Mouse (Mus musculus): ENCODE data around the gene Ifih1.

Gene Ifih1

GRCm38 (mm10) chr2:62643405-62644305 is 2.4 kb downstream of the Ifih1 start:
- in situ Hi-C loops (cut with MboI, MseI) = loop anchor here (10.0 to 25.0 kb wide), 2 partner anchors 981 to 1949 kb away; no protein-coding TSS in a partner anchor

GRCm38 (mm10) chr2:62639869-62640268 is 6.2 kb downstream of the Ifih1 start:
- in situ Hi-C loops (cut with MboI, MseI) = loop anchor here (10.0 to 25.0 kb wide), 2 partner anchors 978 to 1945 kb away; no protein-coding TSS in a partner anchor

DNA sequence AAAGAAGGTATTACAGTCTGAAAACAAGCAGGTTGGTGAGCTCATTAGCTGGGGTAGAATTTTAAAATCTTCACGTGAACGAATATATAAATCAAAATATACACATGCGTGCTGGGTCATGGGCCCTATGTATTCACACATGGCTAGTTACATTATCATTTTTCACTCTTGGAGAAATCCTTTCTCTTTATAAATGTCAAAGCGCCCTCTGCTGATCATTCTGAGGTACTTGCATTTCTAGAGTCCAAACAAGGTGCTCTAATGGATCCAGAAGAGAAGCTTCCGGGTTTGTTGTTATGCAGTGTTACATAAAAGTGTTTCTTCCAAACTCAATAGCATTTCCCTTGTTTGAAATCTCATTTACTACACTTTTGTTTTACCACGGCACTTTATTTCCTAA is 15.6 kb downstream of the Ifih1 start:
- in situ Hi-C loops (cut with MboI, MseI) = loop anchor here (25.0 kb wide), 1 partner anchor 968 kb away; no protein-coding TSS in a partner anchor

DNA sequence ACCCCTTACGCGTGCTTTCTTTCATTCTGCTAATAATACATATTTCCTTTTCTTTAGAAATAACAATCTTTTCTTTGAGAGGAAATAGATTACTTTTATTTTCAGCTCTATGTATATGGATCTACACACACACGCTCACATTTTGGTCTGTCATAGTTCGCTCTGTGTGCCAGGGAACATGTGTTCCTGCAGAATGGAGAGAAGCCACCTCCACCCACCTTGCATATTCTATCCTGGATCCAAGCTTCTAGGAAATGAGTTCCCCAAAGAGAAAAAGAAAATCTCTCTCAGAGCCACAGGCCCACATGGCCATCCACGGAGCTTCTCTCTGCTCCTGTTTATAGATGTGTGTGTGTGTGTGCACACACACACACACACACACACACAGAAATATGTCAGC is 17.7 kb downstream of the Ifih1 start:
- in situ Hi-C loops (cut with MboI, MseI) = loop anchor here (5.0 to 25.0 kb wide), 3 partner anchors 101 to 966 kb away; no protein-coding TSS in a partner anchor

GRCm38 (mm10) chr2:62627728-62628127 is 18.3 kb downstream of the Ifih1 start:
- in situ Hi-C loops (cut with MboI, MseI) = loop anchor here (5.0 to 25.0 kb wide), 3 partner anchors 100 to 965 kb away; no protein-coding TSS in a partner anchor

GRCm38 (mm10) chr2:62623024-62623441 is 23.0 kb downstream of the Ifih1 start:
- in situ Hi-C loops (cut with MboI, MseI) = loop anchor here (25.0 kb wide), 1 partner anchor 636 kb away; no protein-coding TSS in a partner anchor

GRCm38 (mm10) chr2:62619679-62620078 is 26.4 kb downstream of the Ifih1 start:
- in situ Hi-C loops (cut with MboI, MseI) = loop anchor here (25.0 kb wide), 1 partner anchor 632 kb away; no protein-coding TSS in a partner anchor

DNA sequence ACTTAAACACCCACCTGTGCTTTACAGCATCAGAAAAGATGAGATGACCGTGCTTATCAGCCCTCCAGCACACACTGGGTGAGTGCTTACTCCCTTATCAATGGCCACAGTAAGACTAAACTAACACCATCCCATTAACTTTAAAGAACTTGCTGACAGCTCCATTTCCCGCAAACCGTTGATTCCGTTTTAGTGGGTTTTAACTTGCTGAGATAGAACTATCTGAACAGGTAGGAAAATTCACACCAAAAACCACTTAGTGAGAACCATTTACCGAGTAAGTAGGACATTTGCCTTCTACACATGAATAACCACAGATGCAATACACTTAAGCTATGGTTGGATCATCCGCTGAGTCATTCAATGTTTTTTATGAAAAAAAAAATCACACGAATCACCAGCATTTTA is 27.1 kb downstream of the Ifih1 start:
- in situ Hi-C loops (cut with MboI, MseI) = loop anchor here (25.0 kb wide), 1 partner anchor 632 kb away; no protein-coding TSS in a partner anchor

DNA sequence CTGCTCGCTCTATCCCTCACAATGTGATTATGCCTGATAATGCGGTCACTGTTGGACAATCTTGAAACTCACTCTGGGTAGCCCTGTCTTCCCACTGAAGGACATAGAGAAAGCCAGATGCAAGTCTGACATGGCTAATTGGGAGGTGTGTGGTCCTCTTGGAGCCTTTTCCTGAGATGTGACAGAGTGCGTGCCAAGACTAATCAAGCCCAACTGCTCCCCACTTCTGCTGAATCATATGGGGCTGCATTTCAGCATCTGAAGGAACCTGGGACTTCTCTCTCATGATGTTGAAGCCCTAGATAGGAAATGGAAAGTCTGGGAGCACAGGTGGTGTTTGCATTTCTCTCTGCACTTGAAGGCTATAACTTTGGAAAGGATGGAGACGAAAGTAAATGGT is 32.9 kb downstream of the Ifih1 start:
- in situ Hi-C loops (cut with MboI, MseI) = loop anchor here (25.0 kb wide), 1 partner anchor 626 kb away; no protein-coding TSS in a partner anchor

DNA sequence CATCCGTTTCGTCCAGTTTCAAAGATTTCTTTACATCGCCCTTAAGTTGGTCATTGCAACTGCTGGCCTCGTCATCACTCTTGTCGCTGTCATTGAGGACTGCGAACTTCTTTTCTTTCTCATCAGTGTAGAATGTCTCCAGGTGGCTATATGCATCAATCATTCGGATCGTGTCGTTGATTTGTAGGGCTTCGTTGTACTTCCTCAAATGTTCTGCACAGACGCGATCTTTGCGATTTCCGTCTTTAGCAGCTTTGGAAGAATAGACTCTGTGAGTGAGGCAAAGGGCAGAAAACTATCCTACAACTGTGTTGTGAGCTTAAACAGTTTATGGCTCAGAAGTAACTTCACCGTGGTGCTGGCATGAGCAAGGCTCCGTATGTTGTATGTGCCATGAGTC is 39.9 kb downstream of the Ifih1 start:
- in situ Hi-C loops (cut with MboI, MseI) = loop anchor here (25.0 kb wide), 1 partner anchor 619 kb away; no protein-coding TSS in a partner anchor

DNA sequence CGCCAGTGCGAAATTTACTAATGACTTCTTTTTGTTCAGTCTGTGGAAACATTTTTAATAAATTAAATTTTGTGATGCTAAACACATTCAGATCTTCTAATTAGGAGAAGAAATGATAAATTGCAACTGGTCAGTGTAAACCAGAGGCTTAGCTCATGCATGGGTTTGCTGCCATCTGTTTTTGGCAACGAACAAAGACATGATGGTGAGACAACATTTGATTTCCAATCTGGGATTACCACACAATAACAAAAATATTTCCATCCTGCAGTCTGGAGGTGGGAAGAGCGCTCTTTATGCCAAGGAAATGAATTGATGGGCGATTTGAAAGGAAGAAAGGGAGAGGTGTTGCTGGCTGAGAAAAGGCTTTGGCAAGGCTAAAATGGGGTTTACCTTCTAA is 42.5 kb downstream of the Ifih1 start:
- in situ Hi-C loops (cut with MboI, MseI) = loop anchor here (25.0 kb wide), 1 partner anchor 616 kb away; no protein-coding TSS in a partner anchor

- in situ Hi-C loops (cut with MboI, MseI) = no loop called here
Measured at GRCm38 (mm10) chr2:62596586-62596985, 49.5 kb downstream of the Ifih1 start.

DNA sequence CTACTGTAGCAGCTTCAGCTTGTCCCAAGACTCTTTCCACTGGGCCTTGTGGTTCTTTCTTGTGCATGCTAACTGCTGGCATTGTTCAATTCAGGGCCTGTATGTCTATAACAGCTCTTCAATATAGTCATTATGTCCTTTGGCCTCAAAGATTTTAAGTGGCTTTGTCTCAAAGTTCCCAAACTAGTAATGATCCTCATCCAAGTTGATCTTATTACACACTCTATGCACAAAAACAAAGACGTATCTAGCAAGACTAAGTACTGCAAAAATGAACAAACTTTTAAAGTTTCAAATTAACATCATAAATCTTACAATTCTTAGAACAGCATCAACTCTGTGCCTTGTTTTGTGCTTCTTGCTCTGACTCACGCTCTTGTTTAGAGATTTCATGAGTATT is 51.6 kb downstream of the Ifih1 start:
- in situ Hi-C loops (cut with MboI, MseI) = no loop called here

GRCm38 (mm10) chr2:62591555-62591954 is 54.5 kb downstream of the Ifih1 start:
- in situ Hi-C loops (cut with MboI, MseI) = no loop called here

DNA sequence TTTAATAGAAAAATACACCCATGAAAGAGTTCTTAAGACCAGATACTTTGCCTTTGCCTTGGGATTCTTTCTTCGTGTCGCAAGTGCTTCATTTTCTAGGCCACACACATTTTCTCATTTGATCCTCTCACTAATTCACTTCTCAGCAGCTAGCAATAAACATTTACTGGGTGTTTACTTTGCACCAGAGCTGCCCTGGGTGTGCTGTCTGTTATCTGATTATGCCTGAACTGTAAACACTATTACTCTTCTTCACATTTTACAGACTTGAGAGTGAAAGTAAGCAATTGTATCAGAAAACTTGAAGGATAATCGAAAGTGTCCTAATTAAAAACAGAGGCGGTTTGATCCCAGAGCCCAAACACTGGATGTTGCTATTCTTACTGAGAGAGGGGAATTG is 56.7 kb downstream of the Ifih1 start:
- in situ Hi-C loops (cut with MboI, MseI) = no loop called here

GRCm38 (mm10) chr2:62585769-62586168 is 60.3 kb downstream of the Ifih1 start:
- in situ Hi-C loops (cut with MboI, MseI) = no loop called here

DNA sequence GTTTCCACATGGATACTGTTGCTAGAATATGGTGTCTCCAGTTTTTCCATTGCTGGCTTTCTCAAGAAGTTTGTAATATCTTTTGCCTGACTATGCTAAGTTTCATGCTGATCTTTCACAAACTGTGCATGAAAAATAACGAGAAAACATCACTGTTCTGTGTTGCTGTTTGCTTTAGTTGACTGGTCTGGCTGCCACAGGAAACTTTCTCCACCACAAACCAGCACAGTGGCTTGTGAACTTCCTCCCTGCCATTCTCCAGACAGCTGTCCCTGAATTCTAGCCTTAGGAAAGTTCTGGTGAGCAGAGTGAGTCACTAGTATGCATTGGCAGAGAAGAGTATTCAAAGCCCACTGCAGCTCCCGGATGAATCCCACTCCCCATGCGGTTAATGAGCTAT is 71.1 kb downstream of the Ifih1 start:
- in situ Hi-C loops (cut with MboI, MseI) = no loop called here

DNA sequence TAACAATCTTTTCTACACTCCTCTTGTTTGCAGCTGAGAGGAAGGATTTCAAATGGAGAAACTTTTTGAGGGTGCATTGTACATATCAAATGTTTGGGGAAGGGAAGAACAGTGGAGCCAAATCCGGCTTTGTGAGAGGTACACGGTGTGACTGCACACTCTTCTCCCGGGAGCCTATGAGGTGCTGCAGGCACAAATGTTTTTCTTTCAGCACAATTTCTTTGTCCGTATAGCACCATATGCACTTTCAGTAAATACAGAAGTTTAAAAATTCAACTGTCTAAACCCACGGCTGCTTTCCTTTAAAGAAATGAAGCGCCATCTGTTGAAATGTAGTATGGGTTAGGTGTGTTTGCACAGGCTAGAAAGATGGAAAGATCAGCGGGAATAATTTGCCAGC is 71.8 kb downstream of the Ifih1 start:
- in situ Hi-C loops (cut with MboI, MseI) = no loop called here

GRCm38 (mm10) chr2:62573753-62574159 is 72.3 kb downstream of the Ifih1 start, which contains the start of gene Fap:
Fap (minus strand) TSS chr2:62574075.
- in situ Hi-C loops (cut with MboI, MseI) = no loop called here

DNA sequence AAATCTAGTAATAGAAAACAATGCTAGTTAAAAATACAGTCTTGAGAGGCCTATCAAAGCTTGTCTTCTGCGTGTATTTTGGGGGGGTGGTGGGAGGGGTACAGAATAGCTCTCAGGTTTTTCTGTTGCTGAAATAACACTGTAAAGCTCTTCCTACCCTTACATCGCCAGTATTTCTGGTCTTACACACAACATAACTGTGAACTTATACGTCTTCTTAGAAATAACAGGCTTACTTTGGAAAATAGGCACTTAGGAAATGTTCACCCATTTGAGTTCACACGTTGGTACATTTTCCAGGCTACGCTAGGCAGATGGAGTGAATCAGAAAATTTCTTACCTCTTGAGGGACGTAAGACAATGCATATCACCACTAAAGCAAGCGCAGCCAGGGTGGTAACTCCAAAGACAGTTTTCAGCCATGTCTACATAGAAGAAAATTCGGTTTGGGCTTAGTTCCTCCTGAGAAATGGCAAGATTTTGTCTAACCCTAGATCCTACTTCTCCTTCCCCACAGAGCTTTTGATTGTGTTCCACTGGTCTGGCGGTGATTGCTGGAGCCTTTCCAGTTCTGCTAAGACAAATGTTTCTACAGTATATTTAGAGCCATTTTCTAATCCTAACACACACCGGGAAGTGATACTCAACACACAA is 72.8 kb downstream of the Ifih1 start:
- in situ Hi-C loops (cut with MboI, MseI) = no loop called here

DNA sequence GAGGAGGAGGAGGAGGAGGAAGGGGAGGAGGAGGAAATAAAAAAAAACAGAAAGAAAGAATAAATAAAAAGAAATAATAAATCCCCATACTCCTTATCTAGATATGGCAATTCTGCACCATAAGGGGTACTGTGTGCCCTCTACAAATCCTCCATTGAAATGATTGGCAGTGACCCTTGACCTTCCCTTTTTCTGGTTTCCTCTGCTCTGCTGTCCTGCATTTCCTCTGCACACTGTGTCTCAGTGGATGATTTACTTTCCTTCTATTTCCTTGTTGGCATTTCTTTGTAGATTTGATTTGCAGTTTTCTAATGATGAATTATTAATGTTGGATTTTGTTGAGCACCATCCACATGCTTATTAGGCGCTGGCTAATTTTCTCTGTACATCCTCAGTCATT is 81.4 kb downstream of the Ifih1 start:
- in situ Hi-C loops (cut with MboI, MseI) = no loop called here
